Mouse (Mus musculus) lung, postnatal 0 days (tissue): ENCODE data around the gene Nagk. TPM values are rescaled to one million over a fixed set of nuclear protein-coding genes. Genes with fewer than 3 reads are reported as not detected.

Experiments
- ATAC-seq: fragments of 200-750 bp; cut with Nextera tagmentation; 2 replicates; pipeline ENCODE4 v1.8.0; 2017; ENCODE audit warnings: moderate library complexity
- DNase-seq: peaks from one replicate; pipeline ENCODE4 v3.0.0-alpha.2; 2016; ENCODE audit warnings: low spot score
- H3K27ac ChIP-seq: fragments of 300-500 bp; sonication (generic); 2 replicates; pipeline ENCODE4 v1.5.1; 2014; ENCODE audit warnings: antibody characterized with exemption, mild to moderate bottlenecking, low read length, mixed read lengths
- H3K27me3 ChIP-seq: fragments of 300-500 bp; sonication (generic); replicated peaks from 2 replicates; pipeline ENCODE4 v1.6.1; 2014; ENCODE audit warnings: low read length, mixed read lengths; ENCODE audit not compliant: insufficient read depth
- H3K36me3 ChIP-seq: fragments of 300-500 bp; sonication (generic); 2 replicates; pipeline ENCODE4 v1.6.1; 2014; ENCODE audit warnings: low read length, mixed read lengths; ENCODE audit not compliant: insufficient read depth
- H3K4me1 ChIP-seq: fragments of 300-500 bp; sonication (generic); 2 replicates; pipeline ENCODE4 v1.6.1; 2014; ENCODE audit warnings: antibody characterized with exemption, low read depth, low read length, mixed read lengths; ENCODE audit not compliant: insufficient read depth
- H3K4me2 ChIP-seq: fragments of 300-500 bp; sonication (generic); replicated peaks from 2 replicates; pipeline ENCODE4 v1.6.1; 2014; ENCODE audit warnings: low read depth, mild to moderate bottlenecking, low read length, moderate library complexity, mixed read lengths
- H3K4me3 ChIP-seq: fragments of 300-500 bp; sonication (generic); 2 replicates; pipeline ENCODE4 v1.5.1; 2014; ENCODE audit warnings: low read depth, low read length
- H3K9ac ChIP-seq: fragments of 300-500 bp; sonication (generic); replicated peaks from 2 replicates; pipeline ENCODE4 v1.6.1; 2014; ENCODE audit warnings: low read depth, mild to moderate bottlenecking
- H3K9me3 ChIP-seq: fragments of 300-500 bp; sonication (generic); 2 replicates; pipeline ENCODE4 v1.6.1; 2016; ENCODE audit warnings: low read length, mixed read lengths
- CTCF ChIP-seq: IDR thresholded peaks from 2 replicates; pipeline ENCODE4 v1.5.1; 2016; ENCODE audit warnings: antibody characterized with exemption, mild to moderate bottlenecking
- EP300 ChIP-seq: IDR thresholded peaks from 2 replicates; pipeline ENCODE4 v1.6.1; 2016; ENCODE audit warnings: antibody characterized with exemption, mild to moderate bottlenecking, control low read depth
- WGBS: fragments of 180-500 bp; shearing (Covaris S2); extraction: QIAGEN DNeasy Blood & Tissue Kit; methylation state at CpG from one replicate; pipeline ENCODE4 v1.1.7; 2014; 5-methylcytosine and 5-hydroxymethylcytosine counted together
- polyA plus RNA-seq: library from polyadenylated mRNA; unstranded; fragments of >200 nt; fragmentation: Nextera tagmentation; extraction: Ambion mirVana; gene quantifications from 2 replicates; pipeline ENCODE4 v1.2.1, GENCODE M21; 2015

Nagk gene
- 69.4 and 79.9 TPM in 2 replicates for polyA plus RNA-seq

DNA sequence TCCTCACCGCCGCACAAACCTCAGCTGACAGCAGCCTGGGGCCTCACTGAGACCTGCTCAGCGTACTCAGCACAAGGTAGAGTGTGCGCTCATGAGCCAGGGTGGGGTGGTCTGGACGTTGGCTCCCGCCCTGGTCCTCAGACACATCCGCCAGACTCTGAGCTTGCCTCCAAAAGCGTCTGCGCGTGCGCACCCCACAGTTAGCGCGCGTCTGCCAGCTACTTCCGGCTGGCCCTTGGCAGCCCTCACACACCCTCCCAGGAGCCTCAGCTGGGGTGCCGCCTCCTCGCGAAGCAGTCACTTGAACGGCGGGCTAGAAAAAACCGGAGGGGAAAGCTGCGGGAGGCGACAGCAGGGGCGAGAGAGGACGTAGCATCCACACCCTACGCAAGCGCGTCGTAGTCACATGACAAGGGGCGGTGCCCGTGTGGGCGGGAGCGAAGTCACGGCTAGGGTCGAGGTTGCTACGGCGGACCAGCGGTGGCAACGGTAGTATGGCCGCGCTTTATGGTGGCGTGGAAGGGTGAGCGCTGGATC, at the start of gene Nagk:
TSS of gene Nagk (plus strand) at position 223 of the 537 bp plus-strand sequence.
- peak; percentile 98 for DNase-seq

DNA sequence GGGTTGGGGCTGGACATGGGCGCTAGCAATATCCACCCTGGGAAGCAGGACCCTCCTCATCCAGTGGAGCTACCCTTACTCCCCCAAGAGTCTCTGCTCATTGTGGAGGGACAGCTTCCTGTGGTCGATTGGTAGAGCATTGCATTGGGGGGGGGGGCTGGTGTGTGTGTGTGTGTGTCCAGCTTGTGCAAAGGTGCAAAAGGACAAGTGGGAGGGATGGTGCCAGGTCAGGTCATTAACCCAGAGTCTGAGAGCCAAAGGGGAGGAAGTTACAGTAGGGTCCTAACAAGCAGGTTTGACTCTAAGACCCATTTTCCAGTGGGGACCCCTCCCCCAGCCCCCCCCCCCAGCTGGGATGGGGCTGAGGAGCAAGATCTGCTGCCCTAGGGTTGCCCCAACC, 49.3 kb upstream of the Nagk start:
- no peaks in the 10 kb centered on the region for H3K9me3 ChIP-seq
- H3K4me3 ChIP-seq = no peak overlapping the region
- H3K9ac ChIP-seq = no peak overlapping the region
- ATAC-seq (no peak), DNase-seq (no peak)
- H3K4me2 ChIP-seq = no peak overlapping the region
- H3K4me1 ChIP-seq = no peaks in the 10 kb centered on the region
- no peaks in the 10 kb centered on the region for H3K27me3 ChIP-seq
- no peaks in the 10 kb centered on the region for H3K36me3 ChIP-seq
- no peak overlapping the region for H3K27ac ChIP-seq
- WGBS = 60% methylated on average over 2 of the region's 2 CpGs
- TF ChIP-seq EP300 (no peak), CTCF (no peak)

More for the DNA sequence above, at the start of gene Nagk:
- no peaks in the 10 kb centered on the region for H3K9me3 ChIP-seq
- peak within 1 kb of the TSS; percentile 95 for H3K27ac ChIP-seq
- H3K9ac ChIP-seq = peak within 1 kb of the TSS; percentile 52
- no peak for TF ChIP-seq EP300
- no peak for TF ChIP-seq CTCF
- H3K4me1 ChIP-seq = no peaks in the 10 kb centered on the region; the same call in 1 of the 2 replicates
- ATAC-seq = peak; percentile 96
- H3K36me3 ChIP-seq = no peaks in the 10 kb centered on the region
- H3K4me3 ChIP-seq = peak within 1 kb of the TSS; percentile 80
- WGBS = under 1% methylated on average over 42 of the region's 43 CpGs
- peak within 1 kb of the TSS; percentile 91 for H3K4me2 ChIP-seq
- no peaks in the 10 kb centered on the region for H3K27me3 ChIP-seq

DNA sequence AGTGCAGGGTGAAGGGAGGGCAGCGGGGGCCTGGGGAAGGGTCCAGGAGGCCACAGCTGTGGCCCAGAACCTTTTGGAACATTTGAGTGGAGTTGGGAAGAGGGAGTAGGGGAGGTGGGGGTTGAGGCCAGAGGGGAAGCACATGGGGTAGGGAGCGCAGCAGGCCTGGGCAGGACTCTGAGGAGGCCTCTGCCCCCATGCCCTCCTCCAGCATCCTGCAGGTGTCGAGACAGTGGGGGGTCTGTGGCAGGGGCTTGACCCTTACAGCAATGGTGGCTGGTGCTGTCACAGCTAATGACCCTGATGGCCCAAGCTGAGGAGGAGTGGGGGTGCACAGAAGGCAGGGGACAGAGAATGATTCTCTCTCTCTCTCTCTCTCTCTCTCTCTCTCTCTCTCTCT, 45.5 kb upstream of the Nagk start:
- H3K9ac ChIP-seq = no peak overlapping the region
- no peak overlapping the region for H3K4me3 ChIP-seq
- H3K4me1 ChIP-seq = no peaks in the 10 kb centered on the region
- no peaks in the 10 kb centered on the region for H3K27me3 ChIP-seq
- 48% methylated on average over 3 of the region's 3 CpGs for WGBS
- DNase-seq (no peak), ATAC-seq (no peak)
- no peak overlapping the region for H3K27ac ChIP-seq
- TF ChIP-seq CTCF = no peak
- H3K36me3 ChIP-seq = no peaks in the 10 kb centered on the region
- H3K9me3 ChIP-seq = no peaks in the 10 kb centered on the region
- H3K4me2 ChIP-seq = no peak overlapping the region

DNA sequence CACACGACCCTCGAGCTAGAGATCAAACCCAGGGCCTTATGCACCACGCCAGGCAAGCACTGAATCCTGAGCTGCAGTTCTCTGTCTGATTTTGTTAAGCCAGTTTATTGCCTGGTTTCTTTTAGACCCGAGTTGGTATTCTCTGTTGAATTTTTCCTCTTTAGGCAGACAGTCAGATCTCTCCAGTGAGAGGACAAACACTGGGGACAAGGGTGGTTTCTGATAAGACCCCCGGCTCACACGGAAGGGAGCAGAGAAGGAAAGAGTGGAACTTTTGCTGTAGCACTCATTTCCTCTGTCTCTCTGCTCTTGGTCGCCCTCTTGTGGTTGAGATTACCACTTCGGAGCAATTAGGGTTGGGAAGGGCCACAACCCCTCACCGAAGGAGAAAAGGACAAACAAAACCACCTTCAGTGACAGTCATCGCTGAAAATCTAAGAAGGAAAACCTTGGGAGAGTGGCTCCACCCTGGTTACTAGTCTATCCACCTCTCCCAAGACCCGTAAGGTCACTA, 44.6 kb upstream of the Nagk start:
- Histone ChIP-seq H3K27ac (no peak overlapping the region), H3K4me1 (no peaks in the 10 kb centered on the region), H3K27me3 (no peaks in the 10 kb centered on the region), H3K36me3 (no peaks in the 10 kb centered on the region), H3K4me2 (no peak overlapping the region), H3K4me3 (no peak overlapping the region), H3K9ac (no peak overlapping the region), H3K9me3 (no peaks in the 10 kb centered on the region)
- TF ChIP-seq EP300 (no peak), CTCF (peak; percentile 91)
- 10% methylated on average over 11 of the region's 11 CpGs for WGBS
- no peak for ATAC-seq
- DNase-seq = peak; percentile 56

DNA sequence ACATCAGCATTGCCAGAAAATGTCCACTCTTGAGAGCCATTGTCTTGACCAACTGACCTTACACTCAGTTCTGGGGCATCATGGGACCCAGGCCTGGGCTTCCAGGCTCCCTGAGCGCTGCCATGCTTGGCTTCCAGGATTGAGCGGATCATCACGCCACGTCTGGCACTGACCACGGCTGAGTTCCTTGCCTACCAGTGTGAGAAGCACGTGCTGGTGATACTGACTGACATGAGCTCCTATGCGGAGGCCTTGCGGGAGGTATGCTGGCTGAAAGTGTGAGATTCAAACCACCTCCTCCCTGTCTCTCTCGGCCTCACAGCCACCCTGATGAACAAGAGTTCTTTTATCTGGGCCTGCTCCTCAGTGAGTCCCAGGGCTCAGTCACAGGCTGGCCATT, 38.7 kb upstream of the Nagk start:
- H3K36me3 ChIP-seq = no peaks in the 10 kb centered on the region
- H3K4me3 ChIP-seq = no peak overlapping the region
- no peak for ATAC-seq
- no peak overlapping the region for H3K9ac ChIP-seq
- no peak overlapping the region for H3K4me2 ChIP-seq
- no peak overlapping the region for H3K27ac ChIP-seq
- no peaks in the 10 kb centered on the region for H3K9me3 ChIP-seq
- no peak for TF ChIP-seq EP300
- TF ChIP-seq CTCF = no peak
- WGBS = 63% methylated on average over 9 of the region's 9 CpGs
- no peaks in the 10 kb centered on the region for H3K4me1 ChIP-seq
- no peak for DNase-seq
- H3K27me3 ChIP-seq = peaks cover 20% of the 10 kb centered on the region; the same call in 1 of the 2 replicates

DNA sequence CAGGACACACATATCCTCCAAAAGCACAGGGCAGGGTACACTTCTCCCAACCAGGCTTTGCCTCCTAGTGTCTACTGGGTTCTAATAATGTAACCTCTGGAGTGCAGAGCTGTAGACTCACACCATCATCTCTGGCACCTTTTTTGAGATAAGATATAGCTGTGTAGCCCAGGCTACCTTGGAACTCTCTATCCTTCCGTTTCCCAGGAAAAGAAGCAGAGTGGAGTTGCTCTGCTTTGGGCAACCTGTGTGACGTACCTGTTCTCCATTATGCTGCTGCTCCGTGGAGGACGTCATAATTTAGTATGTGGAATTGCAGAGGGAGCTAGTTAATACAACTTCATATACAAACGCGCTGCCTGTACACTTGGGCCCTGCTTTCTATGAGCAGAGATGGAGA, 32.4 kb upstream of the Nagk start, which contains the start of gene Ankrd53:
TSS of gene Ankrd53 (plus strand) at position 301 of the 400 bp plus-strand sequence.
- no peaks in the 10 kb centered on the region for H3K36me3 ChIP-seq
- H3K4me3 ChIP-seq = peak within 1 kb of the TSS; percentile 14; the same call in 1 of the 2 replicates
- H3K4me1 ChIP-seq = 0 out of 2 replicates have a peak, but pooled peaks cover 5% of the 10 kb centered on the region
- TF ChIP-seq EP300 (no peak), CTCF (no peak)
- no peak for DNase-seq
- ATAC-seq = no peak
- peak within 1 kb of the TSS; percentile 51 for H3K4me2 ChIP-seq
- no peaks in the 10 kb centered on the region for H3K9me3 ChIP-seq
- no peak within 1 kb of the TSS for H3K27ac ChIP-seq
- no peak within 1 kb of the TSS for H3K9ac ChIP-seq
- peaks cover 26% of the 10 kb centered on the region for H3K27me3 ChIP-seq
- WGBS = 24% methylated on average over 6 of the region's 6 CpGs
